Mouse (Mus musculus) brain, embryonic 18.5 days (tissue): ENCODE results near the gene Dus2.

Experiments
- DNase-seq: peaks from one replicate; pipeline ENCODE4 v3.0.0-alpha.2; 2012; ENCODE audit warnings: low read depth, low spot score

Gene Dus2

GRCm38 (mm10) chr8:106075863-106076174 is 84.7 kb downstream of the Dus2 start:
- DNase-seq: no peak

- no peak for DNase-seq
Observed at GRCm38 (mm10) chr8:106076612-106077011, 85.5 kb downstream of the Dus2 start.

- DNase-seq: no peak
Observed at GRCm38 (mm10) chr8:106077452-106078067, 86.4 kb downstream of the Dus2 start.

GRCm38 (mm10) chr8:106102321-106102720 is 111.2 kb downstream of the Dus2 start:
- DNase-seq: no peak
